Mouse (Mus musculus) kidney, embryonic 14.5 days (tissue): ENCODE results near the gene Cbfa2t2. TPM values are rescaled to one million over a fixed set of nuclear protein-coding genes. Genes with fewer than 3 reads are reported as not detected.

Experiments
- ATAC-seq: fragments of 200-750 bp; cut with Nextera tagmentation; 2 replicates; pipeline ENCODE4 v1.8.0; 2017; ENCODE audit warnings: moderate number of reproducible peaks, mild to moderate bottlenecking, moderate TSS enrichment, moderate library complexity; ENCODE audit not compliant: low FRiP score, low TSS enrichment
- H3K27ac ChIP-seq: fragments of 300-500 bp; sonication (generic); 2 replicates; pipeline ENCODE4 v1.5.1; 2014; ENCODE audit warnings: low read depth, mild to moderate bottlenecking, low read length, moderate library complexity, mixed read lengths
- H3K27me3 ChIP-seq: fragments of 300-500 bp; sonication (generic); 2 replicates; pipeline ENCODE4 v1.6.1; 2014; ENCODE audit warnings: mild to moderate bottlenecking, low read length; ENCODE audit not compliant: control insufficient read depth, insufficient read depth
- H3K36me3 ChIP-seq: fragments of 300-500 bp; sonication (generic); 2 replicates; pipeline ENCODE4 v1.6.1; 2014; ENCODE audit warnings: low read length, mixed read lengths; ENCODE audit not compliant: control insufficient read depth, insufficient read depth
- H3K4me1 ChIP-seq: fragments of 300-500 bp; sonication (generic); 2 replicates; pipeline ENCODE4 v1.6.1; 2014; ENCODE audit warnings: low read length, mixed read lengths; ENCODE audit not compliant: control insufficient read depth, insufficient read depth
- H3K4me2 ChIP-seq: fragments of 300-500 bp; sonication (generic); replicated peaks from 2 replicates; pipeline ENCODE4 v1.6.1; 2014; ENCODE audit warnings: low read depth, mild to moderate bottlenecking, low read length
- H3K4me3 ChIP-seq: fragments of 300-500 bp; sonication (generic); 2 replicates; pipeline ENCODE4 v1.5.1; 2014; ENCODE audit warnings: mild to moderate bottlenecking, low read length
- H3K9ac ChIP-seq: fragments of 300-500 bp; sonication (generic); 2 replicates; pipeline ENCODE4 v1.6.1; 2014; ENCODE audit warnings: low read depth, mild to moderate bottlenecking, low read length, moderate library complexity
- H3K9me3 ChIP-seq: fragments of 300-500 bp; sonication (generic); 2 replicates; pipeline ENCODE4 v1.6.1; 2016; ENCODE audit warnings: low read length; ENCODE audit not compliant: control insufficient read depth
- WGBS: fragments of 180-500 bp; shearing (Covaris S2); extraction: QIAGEN DNeasy Blood & Tissue Kit; methylation state at CpG from one replicate; pipeline ENCODE4 v1.1.7; 2014; 5-methylcytosine and 5-hydroxymethylcytosine counted together
- polyA plus RNA-seq: library from polyadenylated mRNA; unstranded; fragments of >200 nt; fragmentation: Nextera tagmentation; extraction: Ambion mirVana; gene quantifications from 2 replicates; pipeline ENCODE4 v1.2.1, GENCODE M21; 2014

Cbfa2t2 gene
- polyA plus RNA-seq, 1 experiment from 2014 or later, result 44.4 TPM

DNA sequence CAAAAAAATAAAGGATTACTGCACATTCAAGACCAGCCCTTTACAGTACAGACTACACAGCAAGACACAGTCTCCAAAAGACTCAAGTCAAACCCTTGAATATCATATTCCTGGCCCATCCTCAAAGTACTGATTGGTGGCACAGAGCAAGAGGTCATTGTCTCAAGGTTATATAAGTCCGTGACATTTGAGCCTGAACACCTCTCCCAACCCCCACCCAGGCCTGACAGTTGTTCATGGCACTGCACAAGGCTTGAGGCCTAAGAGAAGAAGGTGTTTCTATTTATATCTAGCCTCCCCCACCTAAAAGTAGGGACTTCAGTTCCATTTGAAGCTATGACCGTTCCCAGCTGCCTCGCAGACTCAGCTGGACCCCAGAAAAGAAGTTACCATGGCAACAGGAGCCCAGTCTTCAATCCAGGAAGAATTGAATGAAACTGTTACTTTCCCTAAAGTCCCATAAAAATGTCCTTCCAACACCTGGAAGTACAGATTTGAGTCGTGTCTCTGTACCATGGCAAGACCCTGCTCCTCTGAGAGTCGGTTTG, 30.8 kb upstream of the Cbfa2t2 start:
- Histone ChIP-seq H3K9ac (no peak overlapping the region), H3K27ac (no peak overlapping the region), H3K36me3 (no peaks in the 10 kb centered on the region), H3K4me2 (no peak overlapping the region), H3K9me3 (no peaks in the 10 kb centered on the region), H3K4me3 (no peak overlapping the region), H3K4me1 (0 out of 2 replicates have a peak, but pooled peaks cover 8% of the 10 kb centered on the region), H3K27me3 (no peaks in the 10 kb centered on the region)
- 54% methylated on average over 5 of the region's 5 CpGs for WGBS
- no peak for ATAC-seq

DNA sequence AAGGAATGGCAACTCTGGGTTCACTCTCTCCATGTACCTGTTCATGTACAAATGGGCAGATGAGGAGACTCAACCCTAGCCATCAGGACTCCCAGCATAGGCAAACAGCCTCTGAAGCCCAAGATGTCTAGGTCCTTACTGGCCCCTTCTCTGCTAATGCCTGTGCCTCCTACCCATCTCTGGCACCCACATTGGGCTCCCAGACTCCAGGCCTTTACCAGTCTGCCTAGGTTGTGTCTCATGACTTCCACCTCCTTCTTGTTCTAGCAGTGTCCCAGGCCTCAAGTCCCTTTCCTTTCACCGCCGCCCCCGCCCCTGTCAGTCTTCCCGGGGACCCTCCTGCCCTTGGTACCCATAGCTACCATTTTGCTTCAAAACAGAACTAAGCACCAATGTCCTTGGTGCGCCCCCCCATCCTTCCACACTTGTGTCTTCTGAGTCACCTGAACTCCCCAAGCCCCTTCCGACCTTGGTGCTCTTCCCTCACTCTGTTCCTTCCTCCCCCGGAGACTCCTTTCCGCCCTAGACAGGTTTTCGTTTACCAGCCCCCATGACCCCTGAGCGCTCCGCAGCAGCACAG, 29.1 kb upstream of the Cbfa2t2 start:
- Histone ChIP-seq H3K4me3 (peak overlapping the region; percentile 72), H3K27ac (no peak overlapping the region), H3K4me2 (peak overlapping the region; percentile 76), H3K27me3 (no peaks in the 10 kb centered on the region), H3K9me3 (no peaks in the 10 kb centered on the region), H3K4me1 (0 out of 2 replicates have a peak, but pooled peaks cover 8% of the 10 kb centered on the region), H3K36me3 (no peaks in the 10 kb centered on the region), H3K9ac (peak overlapping the region; percentile 74)
- no peak for ATAC-seq
- 28% methylated on average over 11 of the region's 11 CpGs for WGBS

DNA sequence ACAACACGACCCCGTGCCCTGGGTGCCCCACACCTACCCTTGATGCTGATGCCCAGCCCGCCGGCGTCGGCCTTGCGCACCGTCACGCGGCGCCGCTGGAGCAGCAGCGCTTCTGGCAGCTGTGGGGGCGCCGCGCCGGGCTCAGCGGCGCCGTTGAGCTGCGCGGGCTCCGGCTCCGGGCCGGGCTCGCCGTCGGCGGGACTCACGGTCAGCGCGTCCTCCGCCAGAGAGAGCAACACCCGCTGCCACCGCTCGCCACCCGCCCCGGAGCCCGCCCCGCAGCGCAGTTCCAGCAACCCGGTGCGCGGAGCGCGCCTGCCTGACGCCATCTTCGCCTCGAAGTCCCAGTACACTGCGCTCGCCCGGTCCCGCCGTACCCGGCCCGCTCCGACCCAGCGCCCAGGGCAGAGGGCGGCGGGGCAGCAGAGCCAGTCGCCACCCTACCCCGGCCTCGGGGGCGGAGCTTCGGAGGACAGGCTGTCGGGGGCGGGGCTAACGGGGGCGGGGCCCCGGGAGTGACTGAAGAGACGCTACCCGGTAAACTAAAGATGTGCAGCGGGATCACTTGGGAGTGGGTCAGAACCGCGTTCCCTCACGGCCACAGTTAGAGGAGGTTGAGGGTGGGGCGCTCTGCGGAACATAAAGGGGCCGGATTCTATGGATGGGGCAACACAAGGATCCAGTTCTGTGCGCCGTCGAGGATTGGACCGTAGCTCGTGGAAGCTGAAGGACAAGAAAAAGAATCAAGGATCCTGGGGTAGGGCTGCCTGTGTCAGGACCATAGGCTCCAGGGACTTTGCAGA, 28.4 kb upstream of the Cbfa2t2 start, which contains the start of gene Snta1:
Snta1 (minus strand) TSS at position 457 of the 803 bp plus-strand sequence.
- H3K4me3 ChIP-seq, result peak within 1 kb of the TSS; percentile 72
- ATAC-seq, result peak; percentile 90
- H3K27me3 ChIP-seq, result no peaks in the 10 kb centered on the region
- no peaks in the 10 kb centered on the region for H3K36me3 ChIP-seq
- 0 out of 2 replicates have a peak, but pooled peaks cover 8% of the 10 kb centered on the region for H3K4me1 ChIP-seq
- H3K9me3 ChIP-seq, result no peaks in the 10 kb centered on the region
- H3K9ac ChIP-seq, result peak within 1 kb of the TSS; percentile 74
- H3K27ac ChIP-seq, result no peak within 1 kb of the TSS
- WGBS, result 3% methylated on average over 74 of the region's 84 CpGs
- peak within 1 kb of the TSS; percentile 76 for H3K4me2 ChIP-seq

DNA sequence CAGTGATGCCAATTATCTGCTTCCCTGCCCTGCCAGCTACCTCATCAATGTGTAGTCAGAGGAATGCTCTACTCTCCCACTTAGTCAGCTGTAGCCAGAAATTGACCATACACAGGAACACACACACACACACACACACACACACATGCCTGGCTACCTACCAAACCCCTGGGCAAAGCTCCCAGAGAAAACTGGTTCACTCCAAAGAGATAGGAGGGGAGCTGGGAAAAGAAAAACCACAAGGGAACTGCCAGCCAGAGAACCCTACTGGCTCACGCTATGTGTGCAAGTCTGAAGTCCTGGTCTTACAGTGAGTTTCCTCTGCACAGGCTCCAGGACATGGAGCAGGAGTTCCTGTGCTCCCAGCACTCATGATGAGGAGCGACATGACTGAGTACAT, 25.9 kb upstream of the Cbfa2t2 start:
- H3K27ac ChIP-seq, result no peak overlapping the region
- no peaks in the 10 kb centered on the region for H3K36me3 ChIP-seq
- no peak overlapping the region for H3K4me2 ChIP-seq
- no peaks in the 10 kb centered on the region for H3K27me3 ChIP-seq
- H3K9ac ChIP-seq, result no peak overlapping the region
- H3K4me1 ChIP-seq, result no peaks in the 10 kb centered on the region
- ATAC-seq, result no peak
- no peak overlapping the region for H3K4me3 ChIP-seq
- 56% methylated on average over 2 of the region's 2 CpGs for WGBS
- H3K9me3 ChIP-seq, result no peaks in the 10 kb centered on the region

DNA sequence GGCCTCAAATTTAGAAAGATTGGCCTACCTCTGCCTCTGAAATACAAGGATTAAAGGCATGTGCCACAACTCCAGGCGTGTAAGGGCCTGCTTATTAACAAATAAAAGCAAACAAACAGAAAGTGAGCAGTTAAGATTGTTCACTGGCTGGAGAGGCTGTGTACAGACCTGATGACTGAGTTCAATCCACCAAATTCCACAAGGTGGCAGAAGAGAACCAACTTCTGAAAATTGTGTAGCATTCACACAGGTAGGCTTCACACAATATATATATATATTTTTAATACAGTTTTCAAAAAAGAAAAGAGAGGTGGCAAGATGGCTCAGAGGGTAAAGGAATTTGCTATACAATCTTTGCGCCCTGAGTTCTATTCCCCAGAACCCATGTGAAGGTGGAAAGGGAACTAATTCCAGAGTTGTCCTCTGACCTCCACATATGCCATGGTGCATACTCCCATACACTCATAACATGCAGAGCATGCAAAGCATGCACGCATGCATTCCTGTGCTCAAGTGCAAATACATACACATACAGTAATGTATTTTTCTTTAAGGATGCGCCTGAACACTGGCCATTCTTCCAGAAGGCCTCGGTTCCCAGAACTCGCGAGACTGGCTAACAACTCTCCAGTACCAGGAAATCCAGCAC, 24.1 kb upstream of the Cbfa2t2 start:
- Histone ChIP-seq H3K9ac (no peak overlapping the region), H3K4me1 (no peaks in the 10 kb centered on the region), H3K27me3 (no peaks in the 10 kb centered on the region), H3K27ac (no peak overlapping the region), H3K9me3 (no peaks in the 10 kb centered on the region), H3K4me3 (no peak overlapping the region), H3K4me2 (no peak overlapping the region), H3K36me3 (no peaks in the 10 kb centered on the region)
- WGBS, result 61% methylated on average over 7 of the region's 7 CpGs
- ATAC-seq, result no peak

DNA sequence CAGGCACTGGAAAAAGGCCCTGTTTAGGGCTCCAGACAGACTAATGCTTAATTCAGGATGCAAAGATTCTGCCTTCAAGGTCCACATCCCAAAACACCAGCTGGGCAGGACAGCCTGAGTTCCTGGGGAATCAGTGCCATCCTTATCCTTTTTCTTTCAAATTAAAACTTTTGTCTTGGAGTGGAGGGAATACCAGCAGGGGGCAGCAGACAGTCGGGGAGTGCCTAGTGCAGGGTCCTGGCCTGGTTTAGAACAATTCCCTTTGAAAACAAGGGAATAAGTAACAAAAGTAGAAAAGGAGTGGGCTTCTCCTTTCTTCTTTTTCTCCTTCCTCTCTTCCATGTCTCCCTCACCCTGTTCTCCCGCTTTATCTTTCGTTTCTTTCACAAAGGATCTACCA, 19.2 kb upstream of the Cbfa2t2 start:
- Histone ChIP-seq H3K27me3 (no peaks in the 10 kb centered on the region), H3K27ac (no peak overlapping the region), H3K36me3 (no peaks in the 10 kb centered on the region), H3K9ac (no peak overlapping the region), H3K4me2 (no peak overlapping the region), H3K4me1 (peaks cover 5% of the 10 kb centered on the region; the same call in 1 of the 2 replicates), H3K4me3 (no peak overlapping the region), H3K9me3 (no peaks in the 10 kb centered on the region)
- no peak for ATAC-seq
- 10% methylated on average over 3 of the region's 3 CpGs for WGBS

DNA sequence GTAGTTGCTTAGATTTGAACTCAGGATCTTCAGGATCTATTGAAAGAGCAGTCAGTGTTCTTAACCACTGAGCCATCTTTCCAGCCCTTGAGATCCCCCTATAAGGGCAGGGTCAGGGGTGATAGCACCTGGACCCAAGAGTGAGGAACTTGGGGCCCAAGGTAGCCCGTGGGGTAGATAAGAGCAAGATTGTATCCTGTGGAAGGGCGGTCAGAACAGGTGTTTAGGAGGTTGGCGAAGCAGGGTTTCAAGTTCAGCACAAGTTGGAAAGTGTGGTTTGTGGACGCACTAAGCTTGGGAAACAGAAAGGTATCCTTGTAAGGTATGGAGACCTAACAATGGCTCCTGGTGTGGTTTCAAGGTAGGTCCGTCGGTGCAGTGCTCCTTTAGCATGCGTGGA, 18.3 kb upstream of the Cbfa2t2 start:
- no peak for ATAC-seq
- Histone ChIP-seq H3K9ac (no peak overlapping the region), H3K4me1 (peaks cover 5% of the 10 kb centered on the region; the same call in 1 of the 2 replicates), H3K27me3 (no peaks in the 10 kb centered on the region), H3K4me3 (no peak overlapping the region), H3K9me3 (no peaks in the 10 kb centered on the region), H3K36me3 (no peaks in the 10 kb centered on the region), H3K4me2 (no peak overlapping the region), H3K27ac (no peak overlapping the region)
- WGBS, result 85% methylated on average over 7 of the region's 7 CpGs

DNA sequence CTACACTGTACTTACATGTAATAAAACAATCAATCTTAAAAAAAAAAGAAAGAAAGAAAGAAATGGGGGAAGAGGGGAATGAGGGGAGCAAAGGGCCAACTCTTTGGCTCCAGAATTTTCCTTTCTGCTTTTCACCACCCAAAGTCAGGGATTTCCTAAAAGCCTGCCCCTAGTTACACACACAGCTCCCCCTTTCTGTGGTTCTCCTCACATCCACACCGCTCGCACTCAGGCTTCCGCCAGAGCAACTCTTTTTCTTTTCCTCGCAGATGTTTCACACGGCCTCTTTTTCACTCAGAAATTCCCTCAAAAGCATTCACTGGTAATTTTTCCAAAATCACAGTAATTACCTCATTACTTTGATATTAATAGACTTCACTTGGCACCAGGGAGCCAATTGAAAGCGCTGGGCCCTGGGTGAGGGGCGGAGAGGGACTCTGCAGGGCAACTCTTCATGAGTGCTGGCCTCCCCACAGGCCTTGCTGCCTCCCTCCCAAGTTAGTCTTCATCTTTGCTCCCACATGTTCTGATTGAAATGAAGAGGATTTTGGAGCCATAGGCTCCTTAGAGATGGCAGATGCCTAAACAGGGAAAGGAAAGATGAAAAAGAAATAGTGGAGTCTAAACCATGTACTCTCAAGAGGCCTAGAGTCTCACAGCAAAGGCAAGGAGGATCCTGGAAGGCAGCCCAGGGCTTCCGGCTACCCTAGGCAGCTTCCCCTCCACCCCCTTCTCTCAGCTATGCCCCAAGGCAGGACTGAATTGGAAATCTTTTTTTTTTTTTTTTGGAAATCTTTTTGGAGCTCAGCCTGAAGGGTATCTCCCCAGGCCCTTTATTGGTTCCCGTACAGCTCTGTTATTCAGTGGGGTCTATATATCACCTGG, 16.4 kb upstream of the Cbfa2t2 start:
- Histone ChIP-seq H3K27ac (no peak overlapping the region), H3K36me3 (no peaks in the 10 kb centered on the region), H3K27me3 (no peaks in the 10 kb centered on the region), H3K9me3 (no peaks in the 10 kb centered on the region), H3K4me2 (no peak overlapping the region), H3K4me3 (no peak overlapping the region), H3K9ac (no peak overlapping the region), H3K4me1 (peaks cover 5% of the 10 kb centered on the region; the same call in 1 of the 2 replicates)
- ATAC-seq, result no peak
- 85% methylated on average over 9 of the region's 9 CpGs for WGBS
